Mouse (Mus musculus): Measurements from ENCODE around the gene Vmn1r6.
"Not testable (repeated sequence)": the region's sequence is repeated elsewhere in the genome, so short reads cannot be mapped to it uniquely, and the experiment has no call there.

The Vmn1r6 gene

GRCm38 (mm10) chr6:56996943-56997342 is at the start of gene Vmn1r6:
Gene Vmn1r6, plus strand, starts transcription at chr6:56997243.
- no peaks in the 10 kb centered on the region for H3K9me3 ChIP-seq (ENCODE audit: low read length)
- TF ChIP-seq CTCF (conservative IDR thresholded peaks at IDR 0.05; ENCODE audit: low read length), result no peak
- no peak for TF ChIP-seq NANOG (IDR thresholded peaks at IDR 0.05; ENCODE audit: borderline replicate concordance, low read length)
- TF ChIP-seq POU5F1 (IDR thresholded peaks at IDR 0.05; ENCODE audit: borderline replicate concordance, low read length), result no peak
- H3K4me3 ChIP-seq (replicated peaks; ENCODE audit: low read length), result no peak within 1 kb of the TSS

DNA sequence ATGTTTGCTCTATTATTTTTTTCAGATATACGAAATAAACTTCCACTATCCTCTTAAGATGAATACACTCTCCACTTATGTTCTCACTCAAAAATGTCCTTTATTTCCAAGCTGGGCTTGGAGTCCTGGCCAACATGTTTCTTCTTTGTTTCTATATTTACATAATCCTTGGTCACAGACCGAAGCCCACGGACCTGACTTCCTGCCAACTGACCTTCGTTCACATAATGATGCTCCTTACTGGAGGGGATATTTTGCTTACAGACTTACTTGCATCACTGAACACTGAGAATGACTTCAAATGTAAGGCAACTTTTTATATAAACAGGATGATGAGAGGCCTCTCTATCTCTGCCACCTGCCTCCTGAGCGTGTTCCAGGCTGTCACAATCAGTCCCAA is 40.6 kb upstream of the Vmn1r6 start:
- H3K4me3 ChIP-seq (replicated peaks; ENCODE audit: low read length), result no peak overlapping the region
- TF ChIP-seq NANOG (IDR thresholded peaks at IDR 0.05; ENCODE audit: borderline replicate concordance, low read length) (no peak), CTCF (conservative IDR thresholded peaks at IDR 0.05; ENCODE audit: low read length) (no peak), POU5F1 (IDR thresholded peaks at IDR 0.05; ENCODE audit: borderline replicate concordance, low read length) (no peak)
- H3K27me3 ChIP-seq (ENCODE audit: insufficient read depth, low read length), result no peaks in the 10 kb centered on the region
- no peaks in the 10 kb centered on the region for H3K9me3 ChIP-seq (ENCODE audit: low read length)
- no peaks in the 10 kb centered on the region for H3K4me1 ChIP-seq (replicated peaks; ENCODE audit: low read depth, low read length)
- H3K36me3 ChIP-seq (ENCODE audit: insufficient read depth, low read length), result no peaks in the 10 kb centered on the region

More at GRCm38 (mm10) chr6:56996943-56997342, at the start of gene Vmn1r6:
- H3K36me3 ChIP-seq (ENCODE audit: insufficient read depth, low read length), result no peaks in the 10 kb centered on the region
- no peaks in the 10 kb centered on the region for H3K27me3 ChIP-seq (ENCODE audit: insufficient read depth, low read length)
- H3K4me1 ChIP-seq (replicated peaks; ENCODE audit: low read depth, low read length), result no peaks in the 10 kb centered on the region

GRCm38 (mm10) chr6:56969973-56970372 is 27.1 kb upstream of the Vmn1r6 start, which contains the start of gene Vmn1r5:
Gene Vmn1r5, plus strand, starts transcription at chr6:56970273.
- no peak within 1 kb of the TSS for H3K4me3 ChIP-seq (replicated peaks; ENCODE audit: low read length)
- H3K36me3 ChIP-seq (ENCODE audit: insufficient read depth, low read length), result no peaks in the 10 kb centered on the region
- H3K4me1 ChIP-seq (replicated peaks; ENCODE audit: low read depth, low read length), result no peaks in the 10 kb centered on the region
- no peaks in the 10 kb centered on the region for H3K9me3 ChIP-seq (ENCODE audit: low read length)
- TF ChIP-seq NANOG (IDR thresholded peaks at IDR 0.05; ENCODE audit: borderline replicate concordance, low read length) (no peak), POU5F1 (IDR thresholded peaks at IDR 0.05; ENCODE audit: borderline replicate concordance, low read length) (no peak), CTCF (conservative IDR thresholded peaks at IDR 0.05; ENCODE audit: low read length) (no peak)
- H3K27me3 ChIP-seq (ENCODE audit: insufficient read depth, low read length), result no peaks in the 10 kb centered on the region

GRCm38 (mm10) chr6:57025224-57025623 is 28.2 kb downstream of the Vmn1r6 start, which contains the start of gene Vmn1r7:
Gene Vmn1r7, minus strand, starts transcription at chr6:57025324.
- H3K4me1 ChIP-seq (replicated peaks; ENCODE audit: low read depth, low read length); H3K9me3 ChIP-seq (ENCODE audit: low read length); H3K4me3 ChIP-seq (replicated peaks; ENCODE audit: low read length); H3K27me3 ChIP-seq (ENCODE audit: insufficient read depth, low read length); H3K36me3 ChIP-seq (ENCODE audit: insufficient read depth, low read length): not testable (repeated sequence)

- TF ChIP-seq POU5F1 (IDR thresholded peaks at IDR 0.05; ENCODE audit: borderline replicate concordance, low read length), result no peak
- no peak for TF ChIP-seq CTCF (conservative IDR thresholded peaks at IDR 0.05; ENCODE audit: low read length)
- no peak for TF ChIP-seq NANOG (IDR thresholded peaks at IDR 0.05; ENCODE audit: borderline replicate concordance, low read length)
- no peaks in the 10 kb centered on the region for H3K36me3 ChIP-seq (ENCODE audit: insufficient read depth, low read length)
- H3K4me3 ChIP-seq (replicated peaks; ENCODE audit: low read length), result no peak within 1 kb of the TSS
- H3K4me1 ChIP-seq (replicated peaks; ENCODE audit: low read depth, low read length), result no peaks in the 10 kb centered on the region
- H3K9me3 ChIP-seq (ENCODE audit: low read length), result no peaks in the 10 kb centered on the region
- no peaks in the 10 kb centered on the region for H3K27me3 ChIP-seq (ENCODE audit: insufficient read depth, low read length)
These were observed 34.9 kb downstream of the Vmn1r6 start, which contains the start of gene Vmn1r8 for GRCm38 (mm10) chr6:57031984-57032383. Gene Vmn1r8, plus strand, starts transcription at chr6:57032284.

DNA sequence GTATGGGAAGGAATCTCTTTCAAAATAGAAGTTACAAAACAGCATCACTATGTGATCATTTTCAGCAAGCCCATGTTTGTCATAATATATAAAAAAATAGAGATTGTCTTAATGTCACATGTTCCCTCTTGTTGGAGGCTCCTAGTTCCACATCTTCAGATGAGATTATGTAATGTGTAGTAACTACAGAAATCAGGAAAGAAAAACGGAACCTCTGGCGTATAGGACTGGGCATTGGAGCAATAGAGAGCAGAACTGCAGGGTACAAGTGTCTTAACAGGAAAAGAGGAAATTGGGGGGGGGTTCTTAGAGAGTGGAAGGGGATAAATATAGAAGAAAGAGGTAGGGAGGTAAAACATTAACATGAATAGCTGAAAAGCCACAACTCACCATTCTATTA is 37.6 kb downstream of the Vmn1r6 start:
- no peaks in the 10 kb centered on the region for H3K9me3 ChIP-seq (ENCODE audit: low read length)
- H3K4me1 ChIP-seq (replicated peaks; ENCODE audit: low read depth, low read length), result no peaks in the 10 kb centered on the region
- no peak overlapping the region for H3K4me3 ChIP-seq (replicated peaks; ENCODE audit: low read length)
- no peaks in the 10 kb centered on the region for H3K27me3 ChIP-seq (ENCODE audit: insufficient read depth, low read length)
- no peaks in the 10 kb centered on the region for H3K36me3 ChIP-seq (ENCODE audit: insufficient read depth, low read length)
- TF ChIP-seq CTCF (conservative IDR thresholded peaks at IDR 0.05; ENCODE audit: low read length) (no peak), POU5F1 (IDR thresholded peaks at IDR 0.05; ENCODE audit: borderline replicate concordance, low read length) (no peak), NANOG (IDR thresholded peaks at IDR 0.05; ENCODE audit: borderline replicate concordance, low read length) (no peak)
